In genomic region chr7:28350155-28350883, GRCm38 (mm10) we compare ENCODE assay signal across 8 mouse cellular contexts. TPM values are rescaled to one million over a fixed set of nuclear protein-coding genes. Genes with fewer than 3 reads are reported as not detected.
DNase-seq lines count a peak whose midpoint lies in the region; ATAC-seq lines count a peak whose summit lies in the region.

Gene Rps16 (plus strand): TSS chr7:28350652.

- peak within 1 kb of the TSS; percentile 95 for H3K4me3 ChIP-seq in intestine, embryonic 14.5 days (ENCODE audit: low read depth, low read length)

- peaks cover 33% of the 10 kb centered on the region for H3K36me3 ChIP-seq in intestine, embryonic 14.5 days (ENCODE audit: control insufficient read depth, insufficient read depth, low read length)

- no peaks in the 10 kb centered on the region for H3K9me3 ChIP-seq in intestine, embryonic 14.5 days (ENCODE audit: control insufficient read depth, low read length)

- no peaks in the 10 kb centered on the region for H3K27me3 ChIP-seq in intestine, embryonic 14.5 days (replicated peaks; ENCODE audit: control insufficient read depth, insufficient read depth, low read length)

- peak within 1 kb of the TSS; percentile 96 for H3K4me2 ChIP-seq in intestine, embryonic 14.5 days (ENCODE audit: low read length)

- peak; percentile 98 to 99 for DNase-seq in adrenal gland, adult (ENCODE audit: inconsistent age in 2 of 2, low spot score in 1 of 2)
- DNase-seq in embryo, embryonic 10.5 days (ENCODE audit: low spot score): peak; percentile 99
- DNase-seq in gastrocnemius, postnatal 25 days: peak; percentile 97
- DNase-seq in intestine, embryonic 14.5 days (ENCODE audit: low spot score): peak; percentile 98
- peak; percentile 97 to 98 for DNase-seq in left cerebral cortex, postnatal 14 days (ENCODE audit: low spot score in 2 of 2)
- DNase-seq in mesoderm, embryonic 11.5 days (ENCODE audit: low read depth, low spot score): peak; percentile 98
- DNase-seq in right cerebral cortex, postnatal 36 days (ENCODE audit: low spot score in 2 of 2): peak; percentile 93 to 96
- DNase-seq in yolk sac, embryonic 10.5 days (ENCODE audit: low spot score): peak; percentile 98

- H3K9ac ChIP-seq in intestine, embryonic 14.5 days (ENCODE audit: low read length): peak within 1 kb of the TSS; percentile 99

- under 1% methylated on average over 50 of the region's 50 CpGs for WGBS in intestine, embryonic 14.5 days

- peak; percentile 90 for ATAC-seq in intestine, embryonic 14.5 days (replicated peaks; ENCODE audit: low FRiP score, low TSS enrichment, low read depth)

- H3K4me1 ChIP-seq in intestine, embryonic 14.5 days (replicated peaks; ENCODE audit: control insufficient read depth, insufficient read depth, low read length): peaks cover 14% of the 10 kb centered on the region

- H3K27ac ChIP-seq in intestine, embryonic 14.5 days (ENCODE audit: low read depth): peak within 1 kb of the TSS; percentile 89

- intact Hi-C loops in left cerebral cortex, postnatal 14 days (cut with DNase I): no loop called here

RNA-seq across cellular contexts. Expression of gene Rps16, which starts in this region (rescaled TPM):
- 100 to 1,000 TPM; 361 to 390 TPM for total RNA-seq in gastrocnemius, postnatal 25 days (2021)
- polyA plus RNA-seq in intestine, embryonic 14.5 days (2014; fragmentation: Nextera tagmentation; extraction: Ambion mirVana): 1,380 and 1,495 TPM in 2 replicates
- 100 to 1,000 TPM; 481 to 507 TPM for total RNA-seq in left cerebral cortex, postnatal 14 days (2021)

Comparison
In these comparisons a context has a peak if more than half of its experiments do, and no peak if none do; other contexts are left out.
1. Peak in every context shown above with its lines: DNase-seq, ATAC-seq, H3K4me3 ChIP-seq and H3K27ac ChIP-seq.